Mouse (Mus musculus): Measurements from ENCODE around the gene Nr1d1. TPM values are rescaled to one million over a fixed set of nuclear protein-coding genes. Genes with fewer than 3 reads are reported as not detected.
A peak's percentile ranks its signal among the peaks of the same experiment; 100 is the strongest.

Nr1d1 gene
- total and polyA plus RNA-seq, 3 experiments: 0.17 to 1.4 (median 0.25) TPM

GRCm38 (mm10) chr11:98809457-98810290, 34.5 kb upstream of the Nr1d1 start:
- in situ Hi-C loops (cut with MboI; ENCODE audit: low pct_ligation_motif_present, low pct_unique_long_range_greater_than_20kb, low sequenced_read_pairs) (no loop called here), dilution Hi-C loops (cut with MboI; ENCODE audit: extremely low pct_ligation_motif_present, extremely low pct_unique_long_range_greater_than_20kb, low sequenced_read_pairs) (no loop called here)
- Histone ChIP-seq H3K79me2 (replicated peaks; ENCODE audit: control insufficient read depth, extremely low read depth, insufficient read depth, poor library complexity, severe bottlenecking) (peaks cover 43% of the 10 kb centered on the region), H3K4me1 (ENCODE audit: control insufficient read depth in 1 of 2, insufficient read depth in 2 of 2) (peaks cover 2 to 72% of the 10 kb centered on the region in 2 experiments; a peak in 3 of 4 replicates), H3K4me3 (replicated peaks in 1 of 3; ENCODE audit: low read depth in 2 of 3, low read length in 2 of 3, poor library complexity in 1 of 3) (peak overlapping the region; percentile 75 to 87 (median 84)), H3K9me3 (replicated peaks; ENCODE audit: low read length) (no peaks in the 10 kb centered on the region), H3K36me3 (replicated peaks in 1 of 2; ENCODE audit: control insufficient read depth in 1 of 2, insufficient read depth in 1 of 2, low read length in 1 of 2) (peaks cover 34 to 73% of the 10 kb centered on the region in 2 experiments), H3K9ac (ENCODE audit: insufficient read depth, low read depth) (peak overlapping the region; percentile 97), H3K27ac (ENCODE audit: insufficient read depth, low read depth) (peak overlapping the region; percentile 88), H3K27me3 (replicated peaks) (no peaks in the 10 kb centered on the region), H3K4me2 (ENCODE audit: insufficient read depth, low read depth, poor library complexity, severe bottlenecking) (peak overlapping the region; percentile 95)
- DNase-seq (ENCODE audit: extremely low read depth): peak; percentile 100
- TF ChIP-seq CHD1 (IDR thresholded peaks at IDR 0.05; ENCODE audit: low read depth, low read length) (no peak; the same call in 1 of the 2 replicates), BHLHE40 (IDR thresholded peaks at IDR 0.05; ENCODE audit: low read depth, low read length) (peak; percentile 99), POLR2A (IDR thresholded peaks at IDR 0.05; ENCODE audit: low read depth, low read length) (peak; percentile 98), CTCF (conservative IDR thresholded peaks at IDR 0.05 in 1 of 2, IDR thresholded peaks at IDR 0.05 in 1 of 2; ENCODE audit: low read depth in 2 of 2, low read length in 2 of 2) (peak in 1 of 2 experiments; percentile 54; a peak in 2 of 4 replicates), MYC (IDR thresholded peaks at IDR 0.05; ENCODE audit: low read depth, low read length) (peak; percentile 36; the same call in 1 of the 2 replicates), MAX (IDR thresholded peaks at IDR 0.05; ENCODE audit: low read length) (peak; percentile 83), SIN3A (IDR thresholded peaks at IDR 0.05; ENCODE audit: low read length) (peak; percentile 70), USF2 (conservative IDR thresholded peaks at IDR 0.05; ENCODE audit: low read depth, low read length) (no peak), ZNF384 (IDR thresholded peaks at IDR 0.05; ENCODE audit: low read depth, low read length) (no peak), ZKSCAN1 (IDR thresholded peaks at IDR 0.05; ENCODE audit: borderline replicate concordance, low read depth, low read length) (no peak), CHD2 (IDR thresholded peaks at IDR 0.05; ENCODE audit: low read length) (peak; percentile 68; the same call in 1 of the 2 replicates), E2F4 (IDR thresholded peaks at IDR 0.05; ENCODE audit: insufficient replicate concordance, low read depth, low read length) (peak; percentile 65; the same call in 1 of the 2 replicates), USF1 (IDR thresholded peaks at IDR 0.05; ENCODE audit: low read depth, low read length) (no peak), MAZ (IDR thresholded peaks at IDR 0.05; ENCODE audit: low read depth, low read length) (peak; percentile 88), NRF1 (IDR thresholded peaks at IDR 0.05; ENCODE audit: low read depth, low read length) (peak; percentile 61), JUN (IDR thresholded peaks at IDR 0.05; ENCODE audit: insufficient read depth, low read depth, low read length) (peak; percentile 38), MEF2A (IDR thresholded peaks at IDR 0.05; ENCODE audit: borderline replicate concordance, low read depth, low read length) (peak; percentile 58; the same call in 1 of the 2 replicates), TCF12 (IDR thresholded peaks at IDR 0.05; ENCODE audit: low read depth, low read length) (peak; percentile 92), RAD21 (IDR thresholded peaks at IDR 0.05; ENCODE audit: low read depth, low read length) (no peak), NELFE (IDR thresholded peaks at IDR 0.05; ENCODE audit: low read depth, low read length) (peak; percentile 96), GABPA (IDR thresholded peaks at IDR 0.05; ENCODE audit: insufficient replicate concordance, low read depth, low read length) (no peak), KAT2A (IDR thresholded peaks at IDR 0.05; ENCODE audit: insufficient replicate concordance, low read length) (0 out of 2 replicates have a peak, but pooled peaks have one; percentile 14), EP300 (IDR thresholded peaks at IDR 0.05; ENCODE audit: low read length) (no peak), ZMIZ1 (IDR thresholded peaks at IDR 0.05; ENCODE audit: low read depth, low read length) (peak; percentile 98), RCOR1 (conservative IDR thresholded peaks at IDR 0.05; ENCODE audit: low read depth, low read length) (no peak), PAX5 (IDR thresholded peaks at IDR 0.05; ENCODE audit: low read length) (no peak), HCFC1 (IDR thresholded peaks at IDR 0.05; ENCODE audit: low read depth, low read length) (peak; percentile 83), ELF1 (IDR thresholded peaks at IDR 0.05; ENCODE audit: low read depth, low read length) (peak; percentile 76), UBTF (IDR thresholded peaks at IDR 0.05; ENCODE audit: low read depth, low read length) (0 out of 2 replicates have a peak, but pooled peaks have one; percentile 85), IRF4 (IDR thresholded peaks at IDR 0.05; ENCODE audit: low read depth, low read length) (peak; percentile 53; the same call in 1 of the 2 replicates), POLR2AphosphoS2 (IDR thresholded peaks at IDR 0.05; ENCODE audit: low read depth, low read length) (peak; percentile 79; the same call in 1 of the 2 replicates), TBP (conservative IDR thresholded peaks at IDR 0.05; ENCODE audit: low read depth, low read length) (no peak), MAFK (IDR thresholded peaks at IDR 0.05; ENCODE audit: insufficient replicate concordance, low read length) (no peak), ETS1 (conservative IDR thresholded peaks at IDR 0.05; ENCODE audit: low read depth, low read length) (peak; percentile 81), MXI1 (IDR thresholded peaks at IDR 0.05; ENCODE audit: low read depth, low read length) (peak; percentile 81), JUND (conservative IDR thresholded peaks at IDR 0.05; ENCODE audit: low read depth, low read length) (no peak)
